Mouse (Mus musculus): ENCODE results near the gene 1700001P01Rik. TPM values are rescaled to one million over a fixed set of nuclear protein-coding genes. Genes with fewer than 3 reads are reported as not detected.
A peak's percentile ranks its signal among the peaks of the same experiment; 100 is the strongest.
"Not testable (repeated sequence)": the region's sequence is repeated elsewhere in the genome, so short reads cannot be mapped to it uniquely, and the experiment has no call there.

The 1700001P01Rik gene
- total RNA-seq, 1 experiment from 2014 or later, result not detected

DNA sequence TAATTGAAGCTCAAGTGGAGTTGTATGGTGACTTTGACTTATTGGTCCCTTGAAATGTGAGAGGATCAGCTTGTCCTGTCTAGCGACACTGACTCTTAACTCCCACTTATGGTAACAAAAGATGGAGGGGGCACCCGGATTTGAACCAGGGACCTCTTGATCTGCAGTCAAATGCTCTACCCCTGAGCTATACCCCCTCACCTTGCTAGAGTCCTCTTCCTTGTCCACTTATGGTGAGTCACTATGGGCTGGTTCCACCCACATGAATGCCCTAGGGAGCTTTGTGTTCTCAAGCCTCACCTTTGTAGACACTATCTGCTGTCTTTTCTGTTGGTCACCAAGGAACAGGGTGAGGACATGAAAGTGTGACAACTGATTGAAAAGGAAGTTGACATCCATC, 6.0 kb downstream of the 1700001P01Rik start:
- no peak for ATAC-seq (replicated peaks; ENCODE audit: insufficient number of reproducible peaks, low FRiP score, low TSS enrichment, poor library complexity, severe bottlenecking)

DNA sequence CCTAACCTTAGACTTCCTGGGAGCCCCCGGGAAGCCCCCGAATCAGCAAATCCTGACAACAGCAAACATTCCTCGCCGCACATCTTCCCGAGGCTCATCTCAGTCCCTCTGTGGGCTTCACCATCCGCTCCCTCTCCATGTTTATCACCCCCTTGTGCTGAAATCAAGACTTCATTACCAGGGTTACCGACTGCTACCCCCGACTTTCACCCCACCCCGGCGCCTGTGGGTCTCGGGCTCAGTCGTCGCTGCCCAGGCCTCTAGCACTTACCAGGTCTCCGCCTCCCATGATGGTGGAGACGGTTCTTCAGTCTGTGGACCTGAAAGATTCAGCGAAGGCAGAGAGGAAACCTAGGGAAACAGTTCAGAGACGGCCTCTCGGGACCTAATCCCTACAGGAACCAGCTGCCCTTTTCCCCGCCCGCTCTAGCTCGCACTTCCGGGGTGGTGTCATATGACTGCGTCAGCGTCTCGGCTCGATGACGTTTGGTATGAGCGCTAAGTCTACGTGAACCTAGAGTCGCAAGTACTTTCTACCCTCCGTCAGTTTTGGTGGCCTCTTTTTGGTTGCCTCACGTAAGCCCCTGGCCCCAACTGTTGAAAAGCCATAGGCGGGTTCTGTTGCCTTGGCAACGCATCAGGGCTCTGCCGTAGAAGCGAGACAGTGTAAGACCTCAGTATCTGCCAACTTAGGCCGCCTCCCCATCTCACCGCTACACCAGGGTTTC, 9.4 kb downstream of the 1700001P01Rik start, which contains the start of gene Cwc25:
Gene Cwc25 (minus strand): TSS at position 403 of the 728 bp plus-strand sequence.
- peak; percentile 98 for ATAC-seq (replicated peaks; ENCODE audit: insufficient number of reproducible peaks, low FRiP score, low TSS enrichment, poor library complexity, severe bottlenecking)

DNA sequence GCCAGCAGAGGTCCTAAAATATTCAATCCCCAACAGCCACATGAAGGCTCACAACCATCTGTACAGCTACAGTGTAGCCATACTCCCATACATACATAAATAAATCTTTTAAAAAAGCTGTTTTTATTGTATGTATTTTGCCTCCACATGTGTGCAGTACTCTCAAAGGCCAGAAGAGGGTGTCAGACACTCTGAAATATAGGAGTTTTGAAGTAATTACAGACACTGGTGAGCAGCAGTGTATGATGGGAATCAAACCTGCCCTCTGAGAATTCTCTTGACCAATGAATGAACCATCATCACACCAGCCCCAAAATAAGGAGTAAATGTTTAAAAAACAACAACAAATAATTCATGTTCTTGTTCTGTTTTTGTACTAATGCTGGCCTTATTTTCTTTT, 14.1 kb downstream of the 1700001P01Rik start:
- ATAC-seq (replicated peaks; ENCODE audit: insufficient number of reproducible peaks, low FRiP score, low TSS enrichment, poor library complexity, severe bottlenecking), result no peak

DNA sequence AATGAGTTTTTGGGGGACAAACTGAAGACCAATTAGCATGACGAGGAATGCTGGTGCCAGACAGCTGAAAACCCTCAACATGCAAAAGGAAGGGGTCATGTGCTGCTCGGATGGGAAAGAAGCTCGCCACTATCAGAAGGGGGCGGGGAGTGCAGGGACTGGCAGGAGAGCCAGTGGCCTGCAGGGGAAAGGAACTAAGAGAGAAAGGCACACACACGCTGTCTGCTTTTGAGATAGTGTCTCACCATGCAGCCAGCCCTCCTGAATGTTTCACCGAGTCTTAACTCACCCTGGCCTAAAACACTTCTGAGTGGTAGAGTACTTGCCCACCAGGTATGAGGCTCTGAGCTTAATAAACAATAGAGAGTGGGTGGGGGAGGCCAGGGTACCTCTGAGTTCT, 16.8 kb downstream of the 1700001P01Rik start:
- no peak for ATAC-seq (replicated peaks; ENCODE audit: insufficient number of reproducible peaks, low FRiP score, low TSS enrichment, poor library complexity, severe bottlenecking)

DNA sequence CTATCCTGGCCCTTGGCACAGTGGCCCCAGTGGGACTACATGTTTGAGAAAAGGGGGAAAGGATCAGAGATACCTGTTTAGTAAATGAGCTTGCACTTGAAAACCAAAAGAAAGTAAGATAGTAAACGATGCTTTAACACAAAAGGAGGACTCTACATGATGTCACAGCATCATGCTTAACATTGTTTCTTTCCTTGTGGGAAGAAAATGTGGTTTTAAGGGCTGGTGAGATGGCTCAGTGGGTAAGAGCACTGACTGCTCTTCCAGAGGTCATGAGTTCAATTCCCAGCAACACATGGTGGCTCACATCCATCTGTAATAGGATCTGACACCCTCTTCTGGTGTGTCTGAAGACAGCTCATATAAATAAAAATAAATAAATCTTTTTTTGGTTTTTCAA, 17.6 kb downstream of the 1700001P01Rik start:
- no peak for ATAC-seq (replicated peaks; ENCODE audit: insufficient number of reproducible peaks, low FRiP score, low TSS enrichment, poor library complexity, severe bottlenecking)

DNA sequence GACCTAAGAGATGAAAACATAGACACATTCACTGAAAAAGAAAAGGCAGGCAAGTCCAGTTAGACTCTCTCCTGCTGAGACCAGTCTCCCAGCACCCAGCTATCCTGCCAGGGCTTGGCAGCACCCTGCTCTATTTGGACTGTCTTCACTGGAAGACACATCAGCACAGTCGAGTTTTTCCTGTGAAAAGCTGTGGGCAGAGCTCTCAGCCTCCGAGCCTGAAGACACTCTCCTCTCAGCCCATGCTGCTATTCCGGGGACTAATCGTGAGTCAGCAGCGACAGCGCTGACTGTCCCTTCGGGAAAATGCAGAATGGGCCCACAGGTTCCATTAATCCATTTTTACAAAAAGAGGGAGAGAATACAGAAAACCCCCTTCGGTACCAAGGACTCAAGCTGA, 22.4 kb downstream of the 1700001P01Rik start:
- ATAC-seq (replicated peaks; ENCODE audit: insufficient number of reproducible peaks, low FRiP score, low TSS enrichment, poor library complexity, severe bottlenecking), result no peak

DNA sequence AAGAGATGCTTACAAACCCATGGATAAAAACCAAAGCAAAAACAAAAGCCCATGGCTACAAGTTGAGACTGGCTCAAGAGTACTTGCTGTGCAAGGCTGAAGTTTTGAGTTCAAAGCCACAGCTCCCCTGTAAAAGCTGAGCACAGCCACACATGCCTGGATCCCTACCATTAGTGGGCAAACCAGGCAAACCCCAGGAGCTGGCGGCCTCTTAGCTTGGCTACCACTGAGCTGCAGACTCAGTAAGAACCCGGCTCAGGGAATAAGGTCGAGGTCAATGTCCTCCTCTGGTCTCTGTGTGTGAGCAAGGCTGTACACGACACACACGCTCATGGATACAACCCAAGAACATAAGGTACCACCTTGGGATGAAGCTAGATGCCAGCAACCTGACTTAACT, 27.2 kb downstream of the 1700001P01Rik start:
- ATAC-seq (replicated peaks; ENCODE audit: insufficient number of reproducible peaks, low FRiP score, low TSS enrichment, poor library complexity, severe bottlenecking), result no peak

DNA sequence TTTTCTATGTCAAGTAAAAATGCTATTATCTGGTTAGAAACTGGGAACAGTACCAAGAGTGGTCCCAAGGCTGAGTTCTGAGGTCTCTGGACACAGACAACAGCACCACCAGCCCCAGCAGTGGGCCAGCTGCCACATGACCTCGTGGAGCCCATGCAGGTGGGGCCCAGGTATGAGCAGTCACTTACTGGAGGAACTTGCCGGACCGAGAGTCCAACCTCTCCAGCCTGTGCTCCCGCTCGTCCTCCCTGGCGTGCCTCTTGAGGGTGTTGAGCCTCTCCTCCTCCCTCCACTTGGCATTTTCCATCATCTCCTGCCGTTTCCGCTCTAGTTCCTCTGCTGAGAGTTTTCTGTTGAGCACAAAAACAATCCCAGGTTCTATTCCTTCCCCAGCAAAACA, 27.9 kb downstream of the 1700001P01Rik start:
- no peak for ATAC-seq (replicated peaks; ENCODE audit: insufficient number of reproducible peaks, low FRiP score, low TSS enrichment, poor library complexity, severe bottlenecking)

DNA sequence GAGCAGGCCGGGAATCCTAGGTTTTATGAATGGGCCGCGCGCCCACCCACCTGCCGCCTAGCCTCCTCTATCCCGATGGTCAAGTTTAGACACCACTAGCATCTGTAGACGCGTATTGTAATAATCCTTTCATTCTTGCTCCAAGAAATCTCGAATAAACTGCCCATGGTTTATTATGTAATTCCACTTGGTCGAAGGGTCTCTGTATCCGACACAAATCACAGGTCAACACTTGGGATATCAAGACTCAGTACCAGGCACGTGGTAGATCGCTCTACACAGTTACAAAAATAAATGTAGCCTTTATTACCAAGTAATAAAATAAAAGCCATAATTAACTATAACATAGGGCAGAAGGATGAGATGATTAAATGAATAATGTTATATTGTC, 30.4 kb downstream of the 1700001P01Rik start:
- ATAC-seq (replicated peaks; ENCODE audit: insufficient number of reproducible peaks, low FRiP score, low TSS enrichment, poor library complexity, severe bottlenecking), result no peak

DNA sequence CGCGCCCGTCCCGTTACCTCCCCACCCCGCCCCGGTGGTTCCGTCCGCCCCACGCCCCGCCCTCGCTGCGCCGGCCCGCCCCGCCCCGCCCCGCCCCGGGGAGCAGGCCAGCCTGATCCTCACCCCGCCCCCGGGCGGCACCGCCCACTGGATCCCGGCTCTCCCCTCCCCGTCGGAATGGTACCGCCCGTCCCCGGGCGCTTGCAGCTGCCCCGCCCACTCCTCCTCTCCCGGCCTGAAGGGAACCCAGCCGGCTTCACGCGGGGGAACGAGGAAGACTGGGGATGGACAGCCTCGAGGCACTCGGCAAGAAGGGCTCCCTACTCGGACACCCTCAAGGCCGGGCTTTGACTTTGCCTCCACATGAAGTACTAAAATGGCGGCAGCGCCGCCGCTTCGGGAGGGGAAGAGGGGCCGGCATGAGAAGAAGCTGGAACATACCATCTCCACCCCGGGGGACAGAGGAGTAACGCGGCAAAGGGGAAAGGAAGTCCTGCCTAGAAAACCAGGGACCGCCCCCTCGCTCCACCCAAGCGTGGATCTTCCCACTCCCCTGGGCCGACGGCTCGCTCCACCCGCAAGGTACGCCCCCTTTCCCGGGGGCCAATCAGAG, 30.9 kb downstream of the 1700001P01Rik start:
- peak; percentile 92 for ATAC-seq (replicated peaks; ENCODE audit: insufficient number of reproducible peaks, low FRiP score, low TSS enrichment, poor library complexity, severe bottlenecking)

DNA sequence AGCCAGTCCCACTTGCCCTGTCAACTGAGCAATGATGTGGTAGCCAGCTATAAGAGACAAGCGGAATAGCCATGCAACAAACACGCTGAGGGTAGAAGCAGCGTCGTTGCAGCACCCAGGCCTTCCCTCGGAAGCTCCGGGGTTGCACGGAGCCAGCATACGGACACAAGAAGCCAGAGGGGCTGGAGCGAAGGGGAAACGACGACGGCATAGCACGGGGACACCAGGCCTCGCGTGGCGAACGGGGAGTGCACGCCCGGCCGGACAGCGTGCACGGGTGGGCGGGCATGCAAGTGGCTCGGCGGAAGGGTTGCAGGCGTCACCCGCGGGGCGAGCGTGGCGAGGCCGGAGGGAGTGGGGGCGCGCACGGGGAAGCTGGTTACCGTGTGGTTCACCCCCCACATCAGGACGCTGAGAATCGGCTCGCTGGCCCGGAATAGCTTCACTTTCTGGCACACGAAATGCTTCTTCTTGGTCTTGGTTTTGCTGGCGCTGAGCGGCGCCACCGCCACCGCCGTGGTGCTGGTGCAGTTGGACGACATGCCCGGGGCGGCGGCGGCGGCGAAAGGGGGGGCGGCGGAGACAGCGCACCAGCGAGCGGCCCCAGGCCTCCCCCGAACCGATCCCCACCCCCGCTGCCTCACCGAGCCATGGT, 31.5 kb downstream of the 1700001P01Rik start, which contains the start of gene Pip4k2b:
Gene Pip4k2b (minus strand): TSS at position 642 of the 655 bp plus-strand sequence.
- no peak for ATAC-seq (replicated peaks; ENCODE audit: insufficient number of reproducible peaks, low FRiP score, low TSS enrichment, poor library complexity, severe bottlenecking)

DNA sequence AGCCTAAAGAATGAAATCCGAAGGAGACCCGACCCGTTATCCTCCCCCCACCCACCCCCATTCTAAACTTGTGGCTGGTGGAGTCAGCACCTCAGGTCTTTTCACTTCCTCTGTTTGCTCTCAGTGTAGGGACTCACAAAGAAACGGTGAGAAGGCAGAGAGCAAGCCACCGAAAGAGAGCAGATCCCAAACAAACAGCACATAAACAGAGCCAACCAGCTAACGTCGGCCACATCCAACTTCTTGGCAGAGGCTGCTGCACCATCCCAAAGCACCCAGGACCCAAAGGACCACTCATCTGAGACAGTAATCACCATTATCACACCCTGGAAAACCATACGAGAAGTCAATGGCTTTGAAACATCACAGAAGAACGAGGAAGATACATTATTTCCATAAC, 32.3 kb downstream of the 1700001P01Rik start:
- no peak for ATAC-seq (replicated peaks; ENCODE audit: insufficient number of reproducible peaks, low FRiP score, low TSS enrichment, poor library complexity, severe bottlenecking)

DNA sequence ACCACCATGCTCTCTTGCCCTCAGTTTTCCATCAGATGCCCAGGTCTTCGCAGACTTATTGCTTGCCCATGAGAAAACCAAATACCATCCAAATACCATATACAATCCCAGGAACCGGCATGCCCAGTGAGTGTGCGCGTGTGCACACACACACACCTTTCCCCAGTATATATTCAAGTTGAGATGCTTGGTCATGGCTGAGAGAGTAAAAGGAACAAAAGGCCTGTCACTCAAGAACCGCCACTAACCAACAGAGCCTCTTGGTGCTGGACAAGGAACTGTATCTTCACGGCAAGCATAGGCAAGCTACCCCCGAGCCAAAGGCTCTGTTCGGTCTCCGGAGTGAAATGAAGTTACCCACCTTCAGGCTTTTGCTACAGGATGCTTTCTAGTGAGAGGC, 33.1 kb downstream of the 1700001P01Rik start:
- ATAC-seq (replicated peaks; ENCODE audit: insufficient number of reproducible peaks, low FRiP score, low TSS enrichment, poor library complexity, severe bottlenecking), result no peak

DNA sequence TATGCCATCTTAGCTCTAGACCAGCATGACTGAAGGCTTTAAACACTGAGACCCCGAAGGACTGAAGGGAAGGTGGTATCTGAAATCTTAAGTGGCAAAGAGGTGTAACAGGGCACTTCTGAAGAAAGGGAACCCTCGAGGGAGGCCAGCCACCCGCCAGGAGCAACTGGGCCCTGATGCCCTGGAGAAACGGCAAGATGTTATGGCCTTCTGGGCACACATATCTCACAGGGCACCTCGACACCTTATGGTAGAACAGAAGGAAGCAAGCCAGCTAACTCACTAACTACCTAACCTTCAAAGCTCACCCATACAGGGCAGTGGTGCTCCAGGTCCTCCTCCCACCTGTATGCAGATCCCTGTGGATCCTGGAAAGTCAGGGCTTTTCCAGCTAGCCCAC, 33.6 kb downstream of the 1700001P01Rik start:
- no peak for ATAC-seq (replicated peaks; ENCODE audit: insufficient number of reproducible peaks, low FRiP score, low TSS enrichment, poor library complexity, severe bottlenecking)

DNA sequence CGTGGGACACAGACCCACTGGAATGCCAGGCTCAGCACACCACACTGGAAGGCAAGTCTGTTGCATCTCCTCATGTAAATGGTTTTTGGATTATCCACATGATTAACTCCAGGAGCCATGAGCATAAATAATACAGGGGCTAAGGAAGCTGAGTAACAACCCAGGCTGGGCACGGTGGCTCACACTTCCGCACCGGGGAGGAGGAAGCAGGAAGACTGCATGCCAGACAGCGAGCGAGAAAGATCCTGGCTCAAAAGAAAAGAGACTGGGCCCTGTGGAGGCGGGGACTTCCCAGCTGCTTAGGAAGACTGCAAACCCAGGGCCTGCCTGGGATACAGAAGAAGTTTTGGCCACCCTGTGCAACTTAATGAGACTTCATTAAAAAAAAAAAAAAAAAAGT, 35.5 kb downstream of the 1700001P01Rik start:
- ATAC-seq (replicated peaks; ENCODE audit: insufficient number of reproducible peaks, low FRiP score, low TSS enrichment, poor library complexity, severe bottlenecking), result no peak

DNA sequence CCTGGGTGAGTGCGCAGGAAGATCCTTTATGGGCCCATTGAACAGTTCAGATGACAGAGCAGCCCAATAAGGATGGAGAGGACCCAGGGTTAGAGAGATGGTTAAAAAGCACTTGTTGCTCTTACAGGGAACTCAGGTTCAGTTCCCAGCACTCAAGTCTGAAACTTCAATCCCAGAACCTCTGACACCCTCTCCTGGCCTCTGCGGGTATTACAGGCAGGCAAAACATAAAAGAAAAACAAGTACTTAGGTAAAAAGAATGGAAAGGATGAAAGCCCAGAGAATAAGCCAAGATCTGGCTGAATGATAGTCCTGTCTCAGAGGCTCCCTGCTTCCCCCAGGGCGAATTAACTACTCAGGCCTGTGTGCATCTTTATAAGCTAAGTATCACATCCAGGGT, 36.6 kb downstream of the 1700001P01Rik start:
- no peak for ATAC-seq (replicated peaks; ENCODE audit: insufficient number of reproducible peaks, low FRiP score, low TSS enrichment, poor library complexity, severe bottlenecking)

DNA sequence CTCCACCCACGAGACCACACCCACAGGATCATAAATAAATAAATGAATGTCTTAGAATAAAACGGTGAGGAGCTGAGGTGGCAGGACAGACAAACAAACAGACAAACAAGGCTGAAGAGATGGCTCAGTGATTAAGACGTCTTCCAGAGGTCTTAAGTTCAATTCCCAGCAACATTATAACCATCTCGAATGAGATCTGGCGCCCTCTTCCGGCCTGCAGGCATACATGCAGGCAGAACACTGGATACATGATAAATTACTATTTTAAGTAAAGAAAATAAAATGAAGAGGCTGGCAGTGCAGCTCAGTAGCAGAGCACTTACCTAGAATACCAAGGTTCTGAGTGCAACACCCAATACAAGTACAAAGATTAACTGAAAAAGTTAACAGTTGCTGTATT, 37.0 kb downstream of the 1700001P01Rik start:
- no peak for ATAC-seq (replicated peaks; ENCODE audit: insufficient number of reproducible peaks, low FRiP score, low TSS enrichment, poor library complexity, severe bottlenecking)

DNA sequence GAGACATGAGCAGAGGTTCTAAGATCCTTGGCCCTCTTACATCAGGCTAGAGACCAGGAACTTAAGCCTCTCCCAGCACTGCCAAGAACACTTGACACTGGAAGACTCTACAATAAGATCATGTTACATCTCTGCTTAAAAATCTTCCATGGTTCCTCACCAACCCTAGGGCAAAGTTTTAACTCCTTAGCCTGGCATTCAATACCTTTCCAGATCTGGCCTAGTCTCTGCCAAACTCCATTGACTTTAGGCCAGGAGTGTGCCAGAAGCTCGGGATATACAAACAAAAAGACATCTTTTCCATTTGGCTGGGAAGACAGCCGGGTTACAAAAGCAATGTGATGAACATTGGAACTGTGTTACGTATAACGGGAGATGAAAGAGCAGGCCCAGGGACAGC, 38.1 kb downstream of the 1700001P01Rik start:
- ATAC-seq (replicated peaks; ENCODE audit: insufficient number of reproducible peaks, low FRiP score, low TSS enrichment, poor library complexity, severe bottlenecking), result no peak

DNA sequence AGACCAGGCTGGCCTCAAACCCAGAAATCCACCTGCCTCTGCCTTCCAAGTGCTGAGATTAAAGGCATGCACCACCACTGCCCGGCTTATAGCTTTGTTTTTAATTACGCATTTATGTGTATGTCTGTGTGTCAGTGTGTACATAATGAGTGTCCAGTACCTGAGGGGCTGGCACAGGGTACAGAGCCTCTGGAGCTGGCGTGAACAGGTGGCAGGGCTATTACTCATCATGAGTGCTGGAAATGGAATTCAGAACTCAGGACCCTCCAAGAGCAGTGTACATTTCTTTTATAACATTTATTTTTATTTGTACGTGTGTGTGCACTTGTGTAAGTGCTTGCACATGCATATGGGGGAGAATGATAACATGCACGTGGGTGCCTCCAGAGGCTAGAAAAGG, 39.1 kb downstream of the 1700001P01Rik start:
- no peak for ATAC-seq (replicated peaks; ENCODE audit: insufficient number of reproducible peaks, low FRiP score, low TSS enrichment, poor library complexity, severe bottlenecking)

DNA sequence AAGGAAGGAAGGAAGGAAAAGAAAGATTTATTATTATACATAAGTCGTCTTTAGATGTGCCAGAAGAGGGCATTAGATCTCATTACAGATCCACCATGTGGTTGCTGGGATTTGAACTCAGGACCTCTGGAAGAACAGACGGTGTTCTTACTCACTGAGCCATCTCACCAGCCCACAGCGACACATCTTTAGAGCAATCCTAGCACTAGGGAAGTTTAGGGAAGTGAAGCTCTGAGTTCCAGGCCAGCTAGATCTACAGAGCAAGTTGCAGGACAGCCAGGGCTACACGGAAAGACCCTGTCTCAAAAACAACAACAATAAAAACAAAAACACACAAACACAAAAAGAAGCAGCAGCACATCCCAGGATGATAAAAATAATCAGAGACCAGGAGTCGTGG, 40.9 kb downstream of the 1700001P01Rik start:
- ATAC-seq (replicated peaks; ENCODE audit: insufficient number of reproducible peaks, low FRiP score, low TSS enrichment, poor library complexity, severe bottlenecking), result not testable (repeated sequence)

Data from monocyte, adult 5-6 weeks (primary cell).